12 mouse cellular contexts compared by ENCODE assay signal in the genomic region with DNA sequence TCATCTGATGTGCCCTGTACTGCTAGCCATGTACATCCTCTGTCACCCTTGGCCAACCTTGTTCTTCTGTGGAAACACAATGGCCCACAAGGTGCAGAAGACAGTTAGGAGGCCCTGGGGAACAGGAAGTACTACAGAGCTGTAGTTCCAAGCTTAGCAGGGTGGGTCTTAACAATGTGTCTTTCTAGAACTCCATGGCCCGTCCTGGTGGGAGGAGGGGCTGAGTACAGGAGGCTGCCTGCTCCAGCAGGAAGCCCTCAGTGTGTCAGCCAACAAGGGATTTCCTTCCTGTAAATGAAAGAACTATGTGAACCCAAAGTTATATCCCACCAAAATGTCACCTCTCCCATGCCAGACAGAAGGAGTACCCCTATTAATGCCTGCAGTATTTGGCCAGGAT.
A peak's percentile ranks its signal among the peaks of the same experiment; 100 is the strongest.
DNase-seq lines count a peak whose midpoint lies in the region; ATAC-seq and TF ChIP-seq lines count a peak whose summit lies in the region.
"Had no signal": no experiment of that assay in that cellular context is flagged by ENCODE, and none has a peak within 500 bp of the region (broad histone marks: within the 10 kb centered on the region; RNA-seq: fewer than 3 reads in every experiment).

No protein-coding gene starts in this region.

- H3K4me2 ChIP-seq in kidney, postnatal 0 days (ENCODE audit: low read length) = no peak overlapping the region
- H3K4me2 ChIP-seq: limb, embryonic 15.5 days had no signal

- H3K36me3 ChIP-seq in kidney, postnatal 0 days (ENCODE audit: insufficient read depth, low read length) = no peaks in the 10 kb centered on the region
- H3K36me3 ChIP-seq: limb, embryonic 15.5 days had no signal

- H3K9ac ChIP-seq in kidney, postnatal 0 days (ENCODE audit: low read depth, low read length) = no peak overlapping the region
- H3K9ac ChIP-seq: limb, embryonic 15.5 days had no signal

- intact Hi-C loops in heart, postnatal 10 days (cut with DNase I) = loop anchor here (10.0 kb wide), 1 partner anchor 365 kb away; no protein-coding TSS in a partner anchor

- H3K4me3 ChIP-seq in brown adipose tissue, adult 24 weeks (ENCODE audit: insufficient read depth, low read depth, low read length) = no peak overlapping the region
- H3K4me3 ChIP-seq in kidney, postnatal 0 days (replicated peaks; ENCODE audit: low read depth, low read length) = no peak overlapping the region
- H3K4me3 ChIP-seq: limb, embryonic 15.5 days; megakaryocyte, embryonic 14.5 days had no signal

- TF ChIP-seq CTCF in kidney, postnatal 0 days (IDR thresholded peaks at IDR 0.05; ENCODE audit: low read depth) = no peak

- H3K9me3 ChIP-seq in kidney, postnatal 0 days (replicated peaks; ENCODE audit: low read length) = no peaks in the 10 kb centered on the region
- H3K9me3 ChIP-seq: limb, embryonic 15.5 days; megakaryocyte, embryonic 14.5 days had no signal

- peaks cover 10% of the 10 kb centered on the region; the same call in 1 of the 2 replicates for H3K4me1 ChIP-seq in brown adipose tissue, adult 24 weeks (ENCODE audit: control insufficient read depth, insufficient read depth, insufficient read length, low read length)
- H3K4me1 ChIP-seq in kidney, postnatal 0 days (replicated peaks; ENCODE audit: insufficient read depth, low read length) = 0 out of 2 replicates have a peak, but pooled peaks cover 4% of the 10 kb centered on the region

- 27% methylated on average over 1 of the region's 1 CpGs for WGBS in kidney, postnatal 0 days

- ATAC-seq in kidney, postnatal 0 days (replicated peaks; ENCODE audit: low FRiP score, low read depth) = no peak

- 0 out of 2 replicates have a peak overlapping the region, but pooled peaks have one; percentile 10 for H3K27ac ChIP-seq in brown adipose tissue, adult 24 weeks (replicated peaks; ENCODE audit: low read depth, low read length)
- no peak overlapping the region for H3K27ac ChIP-seq in kidney, postnatal 0 days
- H3K27ac ChIP-seq: limb, embryonic 15.5 days had no signal

- peak; percentile 35 to 75 for DNase-seq in heart, adult 9 months (ENCODE audit: low spot score in 2 of 2)
- no peak for DNase-seq in heart, postnatal 10 days
- DNase-seq in kidney, postnatal 0 days (ENCODE audit: low spot score) = peak; percentile 56
- peak; percentile 64 for DNase-seq in lung, postnatal 25 days (ENCODE audit: low spot score)
- no peak for DNase-seq in left cerebral cortex, adult 8-10 months (ENCODE audit: low spot score in 2 of 2)
- no peak for DNase-seq in gastrocnemius, adult 18-20 months (ENCODE audit: low spot score)
- no peak for DNase-seq in retina, embryonic 14.5 days (ENCODE audit: low spot score)
- DNase-seq: spleen, adult 18-20 months; thymus, adult 18-20 months had no signal

- H3K27me3 ChIP-seq in kidney, postnatal 0 days (ENCODE audit: insufficient read depth, low read length) = no peaks in the 10 kb centered on the region
- H3K27me3 ChIP-seq: limb, embryonic 15.5 days had no signal

Comparison
In these comparisons a context has a peak if more than half of its experiments do, and no peak if none do; other contexts are left out.
1. DNase-seq: peak in heart, adult 9 months (2 of 2), kidney, postnatal 0 days (single experiment) and lung, postnatal 25 days (single experiment); none in heart, postnatal 10 days (0 of 2), left cerebral cortex, adult 8-10 months (0 of 2), gastrocnemius, adult 18-20 months (single experiment) and retina, embryonic 14.5 days (single experiment).